7 mouse cellular contexts compared by ENCODE assay signal in the genomic region with DNA sequence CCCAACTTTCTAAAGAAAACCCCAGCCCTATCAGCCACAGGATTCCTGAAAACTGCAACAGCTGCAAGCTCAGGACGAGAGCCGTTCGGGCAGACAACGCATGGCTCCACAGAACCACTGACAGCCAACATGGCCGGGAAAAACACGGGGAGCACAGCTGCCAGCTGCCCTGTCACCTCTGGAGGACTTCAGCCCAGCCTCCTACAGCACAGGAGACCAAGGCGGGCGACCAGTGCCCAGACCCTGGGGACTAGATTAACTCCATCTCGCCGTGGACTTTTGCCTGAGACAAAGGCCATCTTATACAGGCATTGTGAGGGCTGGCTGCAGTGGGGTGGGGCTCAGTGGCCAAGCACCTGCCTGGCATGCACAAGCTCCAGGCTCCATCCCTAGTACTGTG. TPM values are rescaled to one million over a fixed set of nuclear protein-coding genes. Genes with fewer than 3 reads are reported as not detected.
DNase-seq lines count a peak whose midpoint lies in the region; ATAC-seq and TF ChIP-seq lines count a peak whose summit lies in the region.

No protein-coding gene starts in this region.

- WGBS in embryonic facial prominence, embryonic 10.5 days, result 60% methylated on average over 10 of the region's 10 CpGs
- 53% methylated on average over 10 of the region's 10 CpGs for WGBS in intestine, embryonic 15.5 days
- 64% methylated on average over 10 of the region's 10 CpGs for WGBS in liver, embryonic 13.5 days (ENCODE audit: insufficient replicate concordance)

- no peaks in the 10 kb centered on the region for H3K27me3 ChIP-seq in embryonic facial prominence, embryonic 10.5 days (replicated peaks; ENCODE audit: low read depth, poor library complexity, severe bottlenecking)
- H3K27me3 ChIP-seq in intestine, embryonic 15.5 days (replicated peaks), result no peaks in the 10 kb centered on the region
- H3K27me3 ChIP-seq in liver, embryonic 13.5 days, result peaks cover 69% of the 10 kb centered on the region

- TF ChIP-seq CTCF in bone marrow macrophage, adult 2 months (IDR thresholded peaks at IDR 0.05; ENCODE audit: low read depth, low read length), result no peak

- H3K27ac ChIP-seq in bone marrow macrophage, adult 2 months (ENCODE audit: insufficient read depth, low read depth, low read length), result no peak overlapping the region
- no peak overlapping the region for H3K27ac ChIP-seq in embryonic facial prominence, embryonic 10.5 days (replicated peaks)
- no peak overlapping the region for H3K27ac ChIP-seq in intestine, embryonic 15.5 days
- no peak overlapping the region for H3K27ac ChIP-seq in liver, embryonic 13.5 days

- DNase-seq in embryonic facial prominence, embryonic 10.5 days (ENCODE audit: low spot score), result no peak
- DNase-seq in liver, embryonic 13.5 days, result no peak
- no peak for DNase-seq in spleen, postnatal 36 days (ENCODE audit: low spot score in 2 of 2)
- no peak for DNase-seq in ovary, postnatal 10 days (ENCODE audit: low spot score)
- DNase-seq in right cerebral cortex, postnatal 36 days (ENCODE audit: low spot score in 2 of 2), result no peak

- H3K4me3 ChIP-seq in bone marrow macrophage, adult 2 months (ENCODE audit: insufficient read depth, low read length), result peak overlapping the region; percentile 10; the same call in 1 of the 2 replicates
- H3K4me3 ChIP-seq in embryonic facial prominence, embryonic 10.5 days, result peak overlapping the region; percentile 89
- peak overlapping the region; percentile 77 for H3K4me3 ChIP-seq in intestine, embryonic 15.5 days (replicated peaks)
- no peak overlapping the region for H3K4me3 ChIP-seq in liver, embryonic 13.5 days (replicated peaks)

- peaks cover 49% of the 10 kb centered on the region for H3K4me1 ChIP-seq in bone marrow macrophage, adult 2 months (ENCODE audit: control insufficient read depth, insufficient read depth, low read length)
- H3K4me1 ChIP-seq in embryonic facial prominence, embryonic 10.5 days, result peaks cover 72% of the 10 kb centered on the region
- H3K4me1 ChIP-seq in intestine, embryonic 15.5 days (replicated peaks), result peaks cover 52% of the 10 kb centered on the region
- peaks cover 37% of the 10 kb centered on the region for H3K4me1 ChIP-seq in liver, embryonic 13.5 days (replicated peaks)

- H3K9ac ChIP-seq in intestine, embryonic 15.5 days, result peak overlapping the region; percentile 8; the same call in 1 of the 2 replicates
- H3K9ac ChIP-seq in liver, embryonic 13.5 days, result no peak overlapping the region

- no peak for ATAC-seq in intestine, embryonic 15.5 days
- ATAC-seq in liver, embryonic 13.5 days (ENCODE audit: low read depth), result no peak

- H3K9me3 ChIP-seq in embryonic facial prominence, embryonic 10.5 days, result no peaks in the 10 kb centered on the region
- no peaks in the 10 kb centered on the region for H3K9me3 ChIP-seq in intestine, embryonic 15.5 days
- H3K9me3 ChIP-seq in liver, embryonic 13.5 days (replicated peaks), result no peaks in the 10 kb centered on the region

- peaks cover 22% of the 10 kb centered on the region for H3K36me3 ChIP-seq in embryonic facial prominence, embryonic 10.5 days (replicated peaks)
- no peaks in the 10 kb centered on the region for H3K36me3 ChIP-seq in intestine, embryonic 15.5 days
- H3K36me3 ChIP-seq in liver, embryonic 13.5 days, result no peaks in the 10 kb centered on the region

- peak overlapping the region; percentile 96 for H3K4me2 ChIP-seq in intestine, embryonic 15.5 days (replicated peaks)
- peak overlapping the region; percentile 67; the same call in 1 of the 2 replicates for H3K4me2 ChIP-seq in liver, embryonic 13.5 days

- no peak for TF ChIP-seq POLR2A in bone marrow macrophage, adult 2 months (IDR thresholded peaks at IDR 0.05; ENCODE audit: borderline replicate concordance, low read depth, low read length)

RNA-seq across cellular contexts. Expression of a gene that starts 2.8 kb away (rescaled TPM):
- 5.1 and 8.2 TPM in 2 replicates for polyA plus RNA-seq in bone marrow macrophage, adult 2 months (2012; ENCODE audit: insufficient read depth, insufficient read length, missing spikeins)
- polyA plus RNA-seq in embryonic facial prominence, embryonic 10.5 days (2016; fragmentation: Nextera tagmentation; extraction: Ambion mirVana), result 15.0 and 17.3 TPM in 2 replicates
- 10.7 and 11.2 TPM in 2 replicates for polyA plus RNA-seq in intestine, embryonic 15.5 days (2015; fragmentation: Nextera tagmentation; extraction: Ambion mirVana)
- polyA plus RNA-seq in liver, embryonic 13.5 days (2015; fragmentation: Nextera tagmentation; extraction: Ambion mirVana), result 1.6 and 1.7 TPM in 2 replicates

RNA-seq across cellular contexts. Expression of a gene that starts 59.7 kb away (rescaled TPM):
- 179 and 195 TPM in 2 replicates for polyA plus RNA-seq in bone marrow macrophage, adult 2 months (2012; ENCODE audit: insufficient read depth, insufficient read length, missing spikeins)
- polyA plus RNA-seq in embryonic facial prominence, embryonic 10.5 days (2016; fragmentation: Nextera tagmentation; extraction: Ambion mirVana), result 199 and 215 TPM in 2 replicates
- 177 and 190 TPM in 2 replicates for polyA plus RNA-seq in intestine, embryonic 15.5 days (2015; fragmentation: Nextera tagmentation; extraction: Ambion mirVana)
- 135 and 144 TPM in 2 replicates for polyA plus RNA-seq in liver, embryonic 13.5 days (2015; fragmentation: Nextera tagmentation; extraction: Ambion mirVana)
